Mouse (Mus musculus): Measurements from ENCODE around the gene Grin3b. TPM values are rescaled to one million over a fixed set of nuclear protein-coding genes. Genes with fewer than 3 reads are reported as not detected.

Gene Grin3b
- polyA plus RNA-seq, 1 experiment = 0.38 TPM

GRCm38 (mm10) chr10:79928907-79929701 lies 41.4 kb upstream of the Grin3b start:
- no peak for TF ChIP-seq CTCF (IDR thresholded peaks at IDR 0.05; ENCODE audit: borderline replicate concordance, extremely low read depth, insufficient read depth, insufficient read length)
- TF ChIP-seq POLR2A (IDR thresholded peaks at IDR 0.05; ENCODE audit: borderline replicate concordance, extremely low read depth, insufficient read depth, insufficient read length, poor library complexity, severe bottlenecking) = no peak
- DNase-seq (ENCODE audit: low read depth) = peak; percentile 9

GRCm38 (mm10) chr10:79929967-79930825 lies 40.3 kb upstream of the Grin3b start:
- no peak for TF ChIP-seq CTCF (IDR thresholded peaks at IDR 0.05; ENCODE audit: borderline replicate concordance, extremely low read depth, insufficient read depth, insufficient read length)
- TF ChIP-seq POLR2A (IDR thresholded peaks at IDR 0.05; ENCODE audit: borderline replicate concordance, extremely low read depth, insufficient read depth, insufficient read length, poor library complexity, severe bottlenecking) = no peak
- no peak for DNase-seq (ENCODE audit: low read depth)

- no peak for TF ChIP-seq POLR2A (IDR thresholded peaks at IDR 0.05; ENCODE audit: borderline replicate concordance, extremely low read depth, insufficient read depth, insufficient read length, poor library complexity, severe bottlenecking)
- DNase-seq (ENCODE audit: low read depth) = no peak
Measured at GRCm38 (mm10) chr10:79930826-79931186, 39.7 kb upstream of the Grin3b start.

- TF ChIP-seq POLR2A (IDR thresholded peaks at IDR 0.05; ENCODE audit: borderline replicate concordance, extremely low read depth, insufficient read depth, insufficient read length, poor library complexity, severe bottlenecking) (no peak), CTCF (IDR thresholded peaks at IDR 0.05; ENCODE audit: borderline replicate concordance, extremely low read depth, insufficient read depth, insufficient read length) (no peak)
Measured at GRCm38 (mm10) chr10:79931797-79932196, 38.7 kb upstream of the Grin3b start.

GRCm38 (mm10) chr10:79932736-79933135 lies 37.8 kb upstream of the Grin3b start:
- no peak for TF ChIP-seq CTCF (IDR thresholded peaks at IDR 0.05; ENCODE audit: borderline replicate concordance, extremely low read depth, insufficient read depth, insufficient read length)
- TF ChIP-seq POLR2A (IDR thresholded peaks at IDR 0.05; ENCODE audit: borderline replicate concordance, extremely low read depth, insufficient read depth, insufficient read length, poor library complexity, severe bottlenecking) = no peak
- peak; percentile 37 for DNase-seq (ENCODE audit: low read depth)

More at GRCm38 (mm10) chr10:79931797-79932196, 38.7 kb upstream of the Grin3b start:
- no peak for DNase-seq (ENCODE audit: low read depth)

GRCm38 (mm10) chr10:79933145-79933679 lies 37.3 kb upstream of the Grin3b start:
- DNase-seq (ENCODE audit: low read depth) = no peak

GRCm38 (mm10) chr10:79933861-79934260 lies 36.7 kb upstream of the Grin3b start:
- TF ChIP-seq CTCF (IDR thresholded peaks at IDR 0.05; ENCODE audit: borderline replicate concordance, extremely low read depth, insufficient read depth, insufficient read length) = no peak
- TF ChIP-seq POLR2A (IDR thresholded peaks at IDR 0.05; ENCODE audit: borderline replicate concordance, extremely low read depth, insufficient read depth, insufficient read length, poor library complexity, severe bottlenecking) = no peak

More at GRCm38 (mm10) chr10:79933145-79933679, 37.3 kb upstream of the Grin3b start:
- TF ChIP-seq CTCF (IDR thresholded peaks at IDR 0.05; ENCODE audit: borderline replicate concordance, extremely low read depth, insufficient read depth, insufficient read length) = no peak

GRCm38 (mm10) chr10:79934272-79934721 lies 36.2 kb upstream of the Grin3b start:
- DNase-seq (ENCODE audit: low read depth) = peak; percentile 62
- TF ChIP-seq CTCF (IDR thresholded peaks at IDR 0.05; ENCODE audit: borderline replicate concordance, extremely low read depth, insufficient read depth, insufficient read length) (no peak), POLR2A (IDR thresholded peaks at IDR 0.05; ENCODE audit: borderline replicate concordance, extremely low read depth, insufficient read depth, insufficient read length, poor library complexity, severe bottlenecking) (no peak)

More at GRCm38 (mm10) chr10:79933861-79934260, 36.7 kb upstream of the Grin3b start:
- DNase-seq (ENCODE audit: low read depth) = no peak

GRCm38 (mm10) chr10:79934794-79935569 lies 35.5 kb upstream of the Grin3b start:
- TF ChIP-seq POLR2A (IDR thresholded peaks at IDR 0.05; ENCODE audit: borderline replicate concordance, extremely low read depth, insufficient read depth, insufficient read length, poor library complexity, severe bottlenecking) = no peak
- no peak for TF ChIP-seq CTCF (IDR thresholded peaks at IDR 0.05; ENCODE audit: borderline replicate concordance, extremely low read depth, insufficient read depth, insufficient read length)
- no peak for DNase-seq (ENCODE audit: low read depth)

GRCm38 (mm10) chr10:79936284-79936910 lies 34.1 kb upstream of the Grin3b start:
- DNase-seq (ENCODE audit: low read depth) = no peak
- TF ChIP-seq CTCF (IDR thresholded peaks at IDR 0.05; ENCODE audit: borderline replicate concordance, extremely low read depth, insufficient read depth, insufficient read length) (no peak), POLR2A (IDR thresholded peaks at IDR 0.05; ENCODE audit: borderline replicate concordance, extremely low read depth, insufficient read depth, insufficient read length, poor library complexity, severe bottlenecking) (no peak)

All from brain, embryonic 14.5 days (tissue).